Mouse (Mus musculus): ENCODE measurements around the gene Mbip. TPM values are rescaled to one million over a fixed set of nuclear protein-coding genes. Genes with fewer than 3 reads are reported as not detected.

The Mbip gene
- polyA plus RNA-seq, 1 experiment: 6.2 TPM

GRCm38 (mm10) chr12:56288548-56288947 lies 57.1 kb downstream of the Mbip start:
- WGBS: 72% methylated on average over 3 of the region's 3 CpGs
- H3K4me3 ChIP-seq (ENCODE audit: insufficient read depth, low read depth, low read length): no peak overlapping the region
- H3K27ac ChIP-seq (ENCODE audit: insufficient read depth, low read depth, low read length): no peak overlapping the region
- H3K27me3 ChIP-seq (replicated peaks; ENCODE audit: control insufficient read depth, insufficient read depth, low read length): no peaks in the 10 kb centered on the region
- DNase-seq: no peak
- no peaks in the 10 kb centered on the region for H3K36me3 ChIP-seq (ENCODE audit: control insufficient read depth, insufficient read depth, low read length)
- no peaks in the 10 kb centered on the region for H3K4me1 ChIP-seq (ENCODE audit: control insufficient read depth, insufficient read depth, low read length)
- no peak for TF ChIP-seq POLR2A (IDR thresholded peaks at IDR 0.05; ENCODE audit: low read depth, low read length)
- no peak for TF ChIP-seq CTCF (conservative IDR thresholded peaks at IDR 0.05; ENCODE audit: insufficient read depth, insufficient read length, low read depth, low read length)

GRCm38 (mm10) chr12:56286828-56287227 lies 58.9 kb downstream of the Mbip start:
- Histone ChIP-seq H3K27ac (ENCODE audit: insufficient read depth, low read depth, low read length) (no peak overlapping the region), H3K27me3 (replicated peaks; ENCODE audit: control insufficient read depth, insufficient read depth, low read length) (no peaks in the 10 kb centered on the region), H3K4me3 (ENCODE audit: insufficient read depth, low read depth, low read length) (no peak overlapping the region), H3K36me3 (ENCODE audit: control insufficient read depth, insufficient read depth, low read length) (no peaks in the 10 kb centered on the region), H3K4me1 (ENCODE audit: control insufficient read depth, insufficient read depth, low read length) (no peaks in the 10 kb centered on the region)
- WGBS: 96% methylated on average over 14 of the region's 14 CpGs
- no peak for DNase-seq
- TF ChIP-seq POLR2A (IDR thresholded peaks at IDR 0.05; ENCODE audit: low read depth, low read length): no peak
- TF ChIP-seq CTCF (conservative IDR thresholded peaks at IDR 0.05; ENCODE audit: insufficient read depth, insufficient read length, low read depth, low read length): no peak

- H3K36me3 ChIP-seq (ENCODE audit: control insufficient read depth, insufficient read depth, low read length): no peaks in the 10 kb centered on the region
- H3K27me3 ChIP-seq (replicated peaks; ENCODE audit: control insufficient read depth, insufficient read depth, low read length): no peaks in the 10 kb centered on the region
- H3K4me1 ChIP-seq (ENCODE audit: control insufficient read depth, insufficient read depth, low read length): no peaks in the 10 kb centered on the region
- no peak overlapping the region for H3K27ac ChIP-seq (ENCODE audit: insufficient read depth, low read depth, low read length)
- 70% methylated on average over 2 of the region's 2 CpGs for WGBS
- TF ChIP-seq CTCF (conservative IDR thresholded peaks at IDR 0.05; ENCODE audit: insufficient read depth, insufficient read length, low read depth, low read length) (no peak), POLR2A (IDR thresholded peaks at IDR 0.05; ENCODE audit: low read depth, low read length) (no peak)
- DNase-seq: no peak
- H3K4me3 ChIP-seq (ENCODE audit: insufficient read depth, low read depth, low read length): no peak overlapping the region
Observed at GRCm38 (mm10) chr12:56284210-56284609, 61.5 kb downstream of the Mbip start.

- Histone ChIP-seq H3K27me3 (replicated peaks; ENCODE audit: control insufficient read depth, insufficient read depth, low read length) (no peaks in the 10 kb centered on the region), H3K36me3 (ENCODE audit: control insufficient read depth, insufficient read depth, low read length) (no peaks in the 10 kb centered on the region), H3K27ac (ENCODE audit: insufficient read depth, low read depth, low read length) (no peak overlapping the region), H3K4me3 (ENCODE audit: insufficient read depth, low read depth, low read length) (no peak overlapping the region), H3K4me1 (ENCODE audit: control insufficient read depth, insufficient read depth, low read length) (no peaks in the 10 kb centered on the region)
- TF ChIP-seq POLR2A (IDR thresholded peaks at IDR 0.05; ENCODE audit: low read depth, low read length): no peak
- no peak for TF ChIP-seq CTCF (conservative IDR thresholded peaks at IDR 0.05; ENCODE audit: insufficient read depth, insufficient read length, low read depth, low read length)
- 78% methylated on average over 3 of the region's 3 CpGs for WGBS
- no peak for DNase-seq
Observed at GRCm38 (mm10) chr12:56281649-56282048, 64.0 kb downstream of the Mbip start.

Other genes with a start within 250 kb of the Mbip start
- not detected in 2 replicates for gene Nkx2-1, start 191.0 kb upstream of the Mbip start, polyA plus RNA-seq (2012; rRNA removed)

All from kidney, adult 2 months (tissue).